Mouse (Mus musculus): Measurements from ENCODE around the gene Itgb2. TPM values are rescaled to one million over a fixed set of nuclear protein-coding genes. Genes with fewer than 3 reads are reported as not detected.
A peak's percentile ranks its signal among the peaks of the same experiment; 100 is the strongest.

Itgb2 gene
- polyA plus RNA-seq, 1 experiment from 2014 or later: 1.3 TPM

DNA sequence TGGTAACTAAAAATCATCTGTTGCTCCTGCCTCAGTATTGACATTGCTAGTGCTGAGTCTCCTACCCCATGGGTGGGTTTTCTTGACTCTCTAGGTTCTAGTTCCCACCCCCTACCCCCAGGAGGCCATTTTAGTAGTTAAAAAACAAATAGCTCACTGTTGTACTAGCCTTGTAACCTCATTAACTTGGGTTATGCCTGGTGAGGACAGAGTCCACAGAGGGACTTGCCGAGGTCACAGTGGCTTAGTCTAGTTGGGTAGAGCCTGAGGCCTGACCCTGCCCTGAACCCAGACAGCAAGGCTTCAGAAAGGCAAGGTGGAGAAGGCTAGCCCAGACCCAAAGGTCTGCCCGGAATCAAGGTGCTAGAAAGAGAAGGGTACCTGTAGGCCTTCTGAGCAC is 58.0 kb downstream of the Itgb2 start:
- Histone ChIP-seq H3K4me3 (ENCODE audit: low read depth, low read length) (no peak overlapping the region), H3K27me3 (ENCODE audit: control insufficient read depth, insufficient read depth, low read length) (no peaks in the 10 kb centered on the region), H3K4me1 (replicated peaks; ENCODE audit: control insufficient read depth, insufficient read depth) (0 out of 2 replicates have a peak, but pooled peaks cover 4% of the 10 kb centered on the region), H3K4me2 (replicated peaks; ENCODE audit: low read depth) (no peak overlapping the region), H3K27ac (replicated peaks) (peak overlapping the region; percentile 30; the same call in 1 of the 2 replicates), H3K9me3 (ENCODE audit: control insufficient read depth, low read length) (no peaks in the 10 kb centered on the region), H3K9ac (ENCODE audit: low read length) (no peak overlapping the region), H3K36me3 (ENCODE audit: control insufficient read depth, insufficient read depth, low read length) (peaks cover 17% of the 10 kb centered on the region)
- DNase-seq (ENCODE audit: low spot score) (no peak), ATAC-seq (ENCODE audit: low FRiP score, low TSS enrichment) (no peak)
- TF ChIP-seq EP300 (optimal IDR thresholded peaks at IDR 0.05): no peak
- TF ChIP-seq CTCF (IDR thresholded peaks at IDR 0.05; ENCODE audit: low read depth): no peak
- WGBS: 78% methylated on average over 2 of the region's 2 CpGs

DNA sequence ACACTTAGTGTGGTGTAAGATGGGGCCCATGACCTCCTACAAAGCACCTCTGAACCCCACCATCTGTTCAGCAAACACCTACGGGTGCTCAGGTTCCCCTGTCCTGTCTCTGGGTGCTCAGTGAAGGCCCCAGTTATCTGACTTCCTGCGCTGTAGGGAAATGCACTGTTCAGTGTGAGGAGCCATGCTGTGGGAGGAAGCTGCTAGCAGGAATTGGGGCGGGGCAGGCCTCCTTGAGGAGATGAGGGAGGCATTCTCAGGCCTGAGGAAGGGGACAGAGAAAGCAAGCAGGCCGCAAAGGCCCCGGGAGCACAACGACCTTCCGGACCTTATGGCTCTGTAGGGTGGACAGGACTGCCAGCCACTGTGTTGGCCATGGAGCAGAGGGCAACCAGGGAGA is 59.1 kb downstream of the Itgb2 start:
- H3K27ac ChIP-seq (replicated peaks): peak overlapping the region; percentile 30; the same call in 1 of the 2 replicates
- H3K4me2 ChIP-seq (replicated peaks; ENCODE audit: low read depth): no peak overlapping the region
- peaks cover 27% of the 10 kb centered on the region for H3K36me3 ChIP-seq (ENCODE audit: control insufficient read depth, insufficient read depth, low read length)
- 70% methylated on average over 7 of the region's 7 CpGs for WGBS
- H3K4me1 ChIP-seq (replicated peaks; ENCODE audit: control insufficient read depth, insufficient read depth): no peaks in the 10 kb centered on the region
- no peak for TF ChIP-seq CTCF (IDR thresholded peaks at IDR 0.05; ENCODE audit: low read depth)
- TF ChIP-seq EP300 (optimal IDR thresholded peaks at IDR 0.05): no peak
- no peaks in the 10 kb centered on the region for H3K9me3 ChIP-seq (ENCODE audit: control insufficient read depth, low read length)
- H3K4me3 ChIP-seq (ENCODE audit: low read depth, low read length): no peak overlapping the region
- no peak for DNase-seq (ENCODE audit: low spot score)
- ATAC-seq (ENCODE audit: low FRiP score, low TSS enrichment): no peak
- no peaks in the 10 kb centered on the region for H3K27me3 ChIP-seq (ENCODE audit: control insufficient read depth, insufficient read depth, low read length)
- H3K9ac ChIP-seq (ENCODE audit: low read length): no peak overlapping the region

DNA sequence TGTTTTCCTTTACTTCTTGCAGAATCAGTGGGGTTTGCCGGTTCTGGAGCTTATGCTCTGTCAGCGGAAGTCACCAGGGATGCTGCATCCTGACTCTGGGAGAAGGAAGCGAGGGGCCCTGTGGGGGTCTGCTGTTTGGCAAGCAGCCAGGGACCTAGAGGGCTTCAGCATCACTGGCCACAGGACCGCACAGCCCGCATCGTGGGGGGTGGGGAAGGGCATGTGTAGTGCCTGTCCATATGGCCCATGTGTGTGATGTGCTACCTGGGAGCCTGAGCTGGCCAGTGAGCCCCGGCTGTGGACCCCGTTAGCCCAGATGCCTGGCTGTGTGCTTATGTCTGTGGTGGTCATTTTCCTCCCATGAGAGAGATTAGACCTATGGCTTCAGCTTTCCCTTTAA is 59.7 kb downstream of the Itgb2 start:
- Histone ChIP-seq H3K9ac (ENCODE audit: low read length) (no peak overlapping the region), H3K27ac (replicated peaks) (peak overlapping the region; percentile 69), H3K27me3 (ENCODE audit: control insufficient read depth, insufficient read depth, low read length) (no peaks in the 10 kb centered on the region), H3K36me3 (ENCODE audit: control insufficient read depth, insufficient read depth, low read length) (peaks cover 30% of the 10 kb centered on the region), H3K4me3 (ENCODE audit: low read depth, low read length) (no peak overlapping the region), H3K9me3 (ENCODE audit: control insufficient read depth, low read length) (no peaks in the 10 kb centered on the region), H3K4me1 (replicated peaks; ENCODE audit: control insufficient read depth, insufficient read depth) (no peaks in the 10 kb centered on the region), H3K4me2 (replicated peaks; ENCODE audit: low read depth) (no peak overlapping the region)
- DNase-seq (ENCODE audit: low spot score) (no peak), ATAC-seq (ENCODE audit: low FRiP score, low TSS enrichment) (no peak)
- WGBS: 73% methylated on average over 8 of the region's 8 CpGs
- no peak for TF ChIP-seq CTCF (IDR thresholded peaks at IDR 0.05; ENCODE audit: low read depth)
- TF ChIP-seq EP300 (optimal IDR thresholded peaks at IDR 0.05): no peak

DNA sequence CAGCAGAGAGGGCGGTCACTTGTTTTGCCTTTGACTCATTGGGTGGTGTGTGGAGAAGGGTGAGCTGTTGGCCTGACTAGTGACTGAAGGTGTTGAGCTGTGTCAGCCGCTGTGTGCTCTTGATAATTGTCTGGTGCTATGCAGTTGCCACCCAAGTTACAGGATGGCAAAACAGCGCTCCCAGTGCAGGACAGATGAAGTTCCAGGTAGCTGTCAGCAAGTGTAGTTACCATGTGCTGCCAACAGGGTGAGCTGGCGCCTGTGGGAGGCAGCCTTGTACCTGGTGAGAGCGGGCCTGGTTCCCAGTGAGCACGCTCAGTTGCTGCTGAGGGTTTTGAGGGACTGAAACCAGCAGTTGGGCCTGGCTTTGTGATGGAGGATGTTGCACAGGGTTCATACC is 60.8 kb downstream of the Itgb2 start:
- no peak overlapping the region for H3K4me3 ChIP-seq (ENCODE audit: low read depth, low read length)
- ATAC-seq (ENCODE audit: low FRiP score, low TSS enrichment) (peak; percentile 94), DNase-seq (ENCODE audit: low spot score) (peak; percentile 90)
- no peaks in the 10 kb centered on the region for H3K4me1 ChIP-seq (replicated peaks; ENCODE audit: control insufficient read depth, insufficient read depth)
- no peaks in the 10 kb centered on the region for H3K9me3 ChIP-seq (ENCODE audit: control insufficient read depth, low read length)
- no peak overlapping the region for H3K9ac ChIP-seq (ENCODE audit: low read length)
- peaks cover 37% of the 10 kb centered on the region for H3K36me3 ChIP-seq (ENCODE audit: control insufficient read depth, insufficient read depth, low read length)
- WGBS: 37% methylated on average over 6 of the region's 6 CpGs
- H3K27me3 ChIP-seq (ENCODE audit: control insufficient read depth, insufficient read depth, low read length): no peaks in the 10 kb centered on the region
- H3K4me2 ChIP-seq (replicated peaks; ENCODE audit: low read depth): no peak overlapping the region
- peak; percentile 92 for TF ChIP-seq CTCF (IDR thresholded peaks at IDR 0.05; ENCODE audit: low read depth)
- no peak for TF ChIP-seq EP300 (optimal IDR thresholded peaks at IDR 0.05)
- H3K27ac ChIP-seq (replicated peaks): peak overlapping the region; percentile 69; the same call in 1 of the 2 replicates

DNA sequence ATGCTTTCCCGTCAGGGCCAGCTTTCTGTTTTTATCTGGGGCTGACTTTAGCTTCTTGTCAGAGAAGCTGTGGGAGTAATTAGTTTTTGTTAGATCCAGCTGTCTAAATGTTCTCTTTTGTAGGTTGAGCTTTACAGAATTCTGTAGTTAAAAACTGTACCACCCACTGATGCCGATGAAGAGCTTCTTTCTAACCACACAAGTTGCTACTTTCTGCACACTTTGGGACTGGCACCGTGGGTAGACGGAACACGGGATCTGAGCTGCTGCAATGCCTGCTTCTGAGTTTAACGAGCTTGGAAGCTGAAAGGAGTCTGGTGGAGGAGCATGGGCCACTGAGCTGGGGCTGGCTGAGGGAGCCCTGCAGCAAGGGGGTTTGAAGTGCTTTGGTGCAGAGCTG is 61.5 kb downstream of the Itgb2 start:
- no peak overlapping the region for H3K27ac ChIP-seq (replicated peaks)

DNA sequence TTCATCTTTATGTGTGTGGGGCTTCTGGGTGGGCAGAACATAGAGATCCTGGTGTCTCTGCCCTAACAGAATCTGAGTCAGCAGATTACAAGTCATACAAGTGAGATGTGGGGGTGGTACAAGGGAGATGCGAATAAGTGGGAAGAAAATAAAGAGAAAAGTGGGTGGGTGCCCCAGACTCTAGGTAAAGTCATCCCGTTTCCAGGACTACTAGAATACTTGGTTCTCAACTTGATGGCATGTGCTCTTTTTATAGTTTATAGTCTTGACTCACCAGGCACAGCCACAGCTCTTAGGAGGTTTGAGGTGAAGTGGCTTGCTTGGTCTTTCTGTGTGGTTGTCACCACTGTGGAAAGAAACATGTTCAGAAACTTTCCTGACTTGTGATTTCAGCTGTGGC is 66.0 kb downstream of the Itgb2 start:
- H3K27ac ChIP-seq (replicated peaks): no peak overlapping the region
- DNase-seq (ENCODE audit: low spot score): no peak
- H3K4me1 ChIP-seq (replicated peaks; ENCODE audit: control insufficient read depth, insufficient read depth): no peaks in the 10 kb centered on the region
- no peaks in the 10 kb centered on the region for H3K27me3 ChIP-seq (ENCODE audit: control insufficient read depth, insufficient read depth, low read length)
- peaks cover 42% of the 10 kb centered on the region for H3K36me3 ChIP-seq (ENCODE audit: control insufficient read depth, insufficient read depth, low read length)
- H3K4me2 ChIP-seq (replicated peaks; ENCODE audit: low read depth): no peak overlapping the region
- WGBS: 86% methylated on average over 2 of the region's 2 CpGs
- no peak for TF ChIP-seq EP300 (optimal IDR thresholded peaks at IDR 0.05)
- no peak for TF ChIP-seq CTCF (IDR thresholded peaks at IDR 0.05; ENCODE audit: low read depth)
- H3K9ac ChIP-seq (ENCODE audit: low read length): no peak overlapping the region
- no peak for ATAC-seq (ENCODE audit: low FRiP score, low TSS enrichment)
- no peaks in the 10 kb centered on the region for H3K9me3 ChIP-seq (ENCODE audit: control insufficient read depth, low read length)
- H3K4me3 ChIP-seq (ENCODE audit: low read depth, low read length): no peak overlapping the region

More for the DNA sequence above, 61.5 kb downstream of the Itgb2 start:
- H3K36me3 ChIP-seq (ENCODE audit: control insufficient read depth, insufficient read depth, low read length): peaks cover 40% of the 10 kb centered on the region
- no peaks in the 10 kb centered on the region for H3K4me1 ChIP-seq (replicated peaks; ENCODE audit: control insufficient read depth, insufficient read depth)
- TF ChIP-seq EP300 (optimal IDR thresholded peaks at IDR 0.05) (no peak), CTCF (IDR thresholded peaks at IDR 0.05; ENCODE audit: low read depth) (no peak)
- no peaks in the 10 kb centered on the region for H3K9me3 ChIP-seq (ENCODE audit: control insufficient read depth, low read length)
- H3K27me3 ChIP-seq (ENCODE audit: control insufficient read depth, insufficient read depth, low read length): no peaks in the 10 kb centered on the region
- WGBS: 75% methylated on average over 6 of the region's 6 CpGs
- H3K9ac ChIP-seq (ENCODE audit: low read length): no peak overlapping the region
- H3K4me2 ChIP-seq (replicated peaks; ENCODE audit: low read depth): no peak overlapping the region
- no peak overlapping the region for H3K4me3 ChIP-seq (ENCODE audit: low read depth, low read length)
- no peak for ATAC-seq (ENCODE audit: low FRiP score, low TSS enrichment)
- DNase-seq (ENCODE audit: low spot score): no peak
